Mouse (Mus musculus): Measurements from ENCODE around the gene Cenpv.

- TF ChIP-seq POLR2A (IDR thresholded peaks at IDR 0.05; ENCODE audit: borderline replicate concordance, low read depth, low read length) (no peak), CTCF (IDR thresholded peaks at IDR 0.05; ENCODE audit: low read depth, low read length) (no peak)
Measured at GRCm38 (mm10) chr11:62563590-62563989, 24.5 kb upstream of the Cenpv start.

Data from bone marrow macrophage, adult 2 months (primary cell).